Mouse (Mus musculus): ENCODE data around the gene Fam98b.

The Fam98b gene

DNA sequence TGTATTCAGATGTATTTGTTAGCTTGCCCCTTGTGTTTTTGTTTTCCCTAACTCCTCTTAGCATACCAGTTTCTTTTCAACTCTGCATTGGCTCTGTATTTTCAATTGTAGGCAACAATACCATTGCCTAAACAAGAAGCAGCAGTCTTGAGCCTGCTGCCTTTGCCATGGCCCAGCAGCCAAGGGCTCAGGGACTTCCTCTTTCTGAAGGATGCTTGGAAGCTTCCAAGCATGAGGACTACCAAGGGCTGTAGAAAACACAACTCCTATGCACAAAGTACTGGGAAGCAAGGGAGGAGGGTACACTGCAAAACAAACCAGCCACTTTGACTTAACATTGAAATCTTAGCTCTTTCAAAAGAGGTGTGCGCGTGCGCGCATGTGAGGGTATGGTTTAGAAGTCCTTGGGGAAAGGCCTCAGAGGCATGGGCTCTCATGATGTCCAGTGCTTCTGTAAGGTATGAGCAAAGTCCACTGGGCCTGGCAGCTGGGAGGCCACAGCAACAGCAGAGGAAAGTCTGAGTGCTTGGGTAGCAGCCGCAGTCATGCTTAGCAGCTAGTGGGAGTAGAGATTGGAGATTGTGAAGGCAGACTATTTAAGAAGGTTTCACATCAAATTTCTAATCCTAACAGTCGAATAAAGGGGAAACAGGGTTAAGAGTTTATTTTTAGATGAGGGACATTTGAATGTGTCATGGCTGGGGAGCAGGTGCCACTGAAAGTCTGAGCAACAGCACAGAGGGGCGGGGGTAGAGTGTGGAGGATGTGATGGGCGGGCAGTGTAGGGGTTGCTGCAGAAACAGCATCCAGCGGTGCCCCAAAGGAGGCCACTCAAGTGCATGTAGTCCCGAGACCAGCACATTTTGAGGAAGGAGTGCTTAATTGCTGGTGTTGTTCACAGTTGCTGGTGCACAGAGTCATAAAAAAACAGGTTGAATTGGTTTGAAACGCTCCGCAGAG is 54.1 kb downstream of the Fam98b start:
- no peak for DNase-seq (ENCODE audit: low spot score in 2 of 2)

DNA sequence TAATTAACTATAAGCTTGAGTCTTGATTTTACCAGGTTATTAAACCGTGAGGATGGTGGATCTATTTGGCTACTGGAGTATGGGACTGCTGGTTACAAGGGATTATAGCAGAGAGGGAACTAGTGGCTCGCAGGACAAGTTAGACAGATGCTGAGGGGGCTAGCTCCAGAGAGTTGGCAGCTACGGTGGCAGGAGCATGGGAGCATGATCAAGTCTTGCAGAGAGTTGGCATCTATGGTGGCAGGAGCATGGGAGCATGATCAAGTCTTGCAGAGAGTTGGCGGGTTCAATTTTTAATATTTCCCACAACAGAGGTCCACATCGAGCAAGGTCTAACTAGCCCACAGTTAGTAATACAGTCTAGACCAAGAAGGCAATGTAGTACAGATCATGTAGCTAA is 55.4 kb downstream of the Fam98b start:
- no peak for DNase-seq (ENCODE audit: low spot score in 2 of 2)

DNA sequence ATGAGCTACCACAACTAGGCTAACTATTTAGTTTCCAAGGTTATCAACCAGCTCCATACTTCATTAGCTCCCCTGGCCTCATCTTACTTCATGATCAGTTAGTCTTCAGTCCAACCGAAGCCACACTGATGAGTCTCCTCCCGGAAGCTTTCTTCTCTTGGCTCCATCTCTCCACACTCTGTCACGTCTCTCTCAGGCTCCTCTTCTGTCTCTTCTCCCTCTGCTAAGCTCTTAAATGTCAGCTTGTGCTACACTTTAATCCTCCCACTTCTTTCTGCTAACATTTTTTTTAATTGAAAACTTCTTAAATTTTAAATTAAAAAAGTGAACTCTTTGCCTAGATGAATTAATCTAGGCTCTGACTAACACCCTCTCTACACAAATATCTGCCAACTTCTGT is 58.4 kb downstream of the Fam98b start:
- DNase-seq (ENCODE audit: low spot score in 2 of 2) = no peak

DNA sequence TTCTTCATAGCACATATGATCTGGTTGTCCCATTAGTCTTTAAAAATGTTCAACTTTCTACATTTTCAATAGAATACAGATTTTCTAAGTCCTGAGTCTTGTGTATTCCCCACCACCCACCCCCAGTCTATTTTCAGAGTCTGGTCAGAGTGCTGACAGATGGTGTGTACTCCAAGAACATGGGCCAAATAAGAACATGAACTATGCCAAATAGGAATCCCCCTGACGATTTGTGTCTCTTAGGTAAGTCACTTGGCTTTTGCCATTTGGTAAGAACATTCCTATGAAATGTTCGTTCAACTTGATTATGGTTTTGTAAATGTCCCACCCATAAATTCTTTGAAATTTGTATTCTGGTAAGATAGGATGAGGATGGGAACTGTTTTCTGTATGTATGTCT is 59.5 kb downstream of the Fam98b start:
- DNase-seq (ENCODE audit: low spot score in 2 of 2) = no peak

DNA sequence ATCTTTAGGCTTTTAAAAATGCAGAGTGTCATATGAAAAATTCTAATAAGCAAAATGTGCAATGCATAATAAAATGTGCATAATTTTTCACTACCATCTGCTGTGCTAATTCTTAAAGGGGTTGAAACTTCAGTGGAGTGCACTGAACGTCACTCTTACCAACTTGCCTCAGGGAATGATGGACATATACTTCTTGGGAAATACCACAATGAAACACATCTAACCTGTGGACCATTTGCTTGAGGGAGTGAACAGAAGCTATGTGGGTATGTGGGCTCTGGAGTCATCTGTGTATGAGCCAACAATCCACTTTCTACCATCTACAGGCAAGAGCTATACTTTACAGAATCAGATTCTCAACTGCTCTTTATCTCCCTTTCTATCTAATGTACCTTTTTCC is 61.8 kb downstream of the Fam98b start:
- no peak for DNase-seq (ENCODE audit: low spot score in 2 of 2)

DNA sequence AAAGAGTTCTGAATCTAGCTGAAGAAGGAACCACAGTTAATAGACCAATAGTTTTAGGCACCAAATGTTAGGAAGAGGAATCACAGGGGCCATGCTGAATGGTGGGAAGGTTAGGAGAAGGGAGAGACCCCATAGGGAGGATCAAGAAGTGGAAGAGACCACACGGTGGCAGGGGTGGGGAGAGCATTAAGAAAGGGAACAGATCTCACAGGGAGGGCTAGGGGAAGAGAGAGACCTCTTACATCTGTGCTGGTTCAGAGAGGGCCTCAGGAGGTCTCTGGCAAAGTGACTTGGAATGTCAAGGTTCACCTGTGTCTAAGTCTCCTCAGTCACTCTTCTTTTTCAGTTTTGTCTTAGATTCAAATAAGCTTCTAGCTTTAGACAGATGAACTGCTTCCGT is 62.5 kb downstream of the Fam98b start:
- no peak for DNase-seq (ENCODE audit: low spot score in 2 of 2)

DNA sequence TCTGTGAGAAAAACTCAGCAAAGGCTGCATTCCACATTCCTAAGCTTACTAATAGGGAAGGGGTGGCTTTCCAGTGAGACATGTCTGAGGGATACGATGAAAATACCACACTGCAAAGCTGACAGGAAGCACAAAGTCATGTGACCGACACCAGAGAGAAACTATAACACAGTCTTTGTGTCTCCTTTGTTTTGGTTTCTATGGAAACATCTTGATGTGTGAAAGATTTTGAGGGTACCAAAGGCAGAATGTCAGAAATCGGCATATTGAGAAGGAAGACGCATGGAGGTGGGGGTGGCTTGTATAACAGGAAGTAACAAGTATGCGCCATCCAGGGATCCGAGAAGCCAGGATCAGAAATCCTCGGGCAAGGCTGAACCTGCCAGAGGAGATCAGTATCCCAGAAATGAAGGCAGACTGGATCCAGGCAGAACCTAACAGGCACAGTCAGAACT is 62.9 kb downstream of the Fam98b start:
- no peak for DNase-seq (ENCODE audit: low spot score in 2 of 2)

DNA sequence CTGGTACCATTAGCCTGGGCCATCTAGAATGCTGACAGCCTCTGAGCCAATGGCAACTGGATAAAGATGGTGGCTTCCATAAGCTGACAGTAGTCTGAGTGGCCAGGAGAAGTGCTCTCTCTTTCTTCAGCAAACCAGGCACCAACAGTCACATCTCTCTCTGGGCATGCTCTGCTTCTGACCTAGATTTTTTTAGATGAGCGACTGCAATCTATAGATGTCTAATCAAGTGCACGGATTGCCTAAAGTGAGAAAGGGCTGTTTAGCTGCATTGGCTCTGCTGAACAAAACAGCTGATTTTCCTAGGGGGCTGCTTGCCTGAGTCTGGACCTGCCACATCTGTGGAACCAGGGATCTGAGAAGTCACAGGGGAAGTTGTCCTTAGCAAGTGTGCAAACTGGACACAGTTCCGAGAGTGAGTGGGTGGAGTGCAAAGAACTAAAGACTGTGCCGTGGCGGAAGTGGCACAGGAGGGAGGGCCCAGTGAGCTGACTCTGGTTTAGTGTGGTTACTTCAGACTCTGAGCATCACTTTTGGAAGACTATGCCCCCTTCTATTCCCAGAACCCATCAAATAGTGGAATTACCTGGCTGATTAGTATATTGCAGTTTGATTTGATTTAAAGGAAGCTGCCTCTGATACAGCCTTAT is 64.2 kb downstream of the Fam98b start:
- DNase-seq (ENCODE audit: low spot score in 2 of 2) = no peak

DNA sequence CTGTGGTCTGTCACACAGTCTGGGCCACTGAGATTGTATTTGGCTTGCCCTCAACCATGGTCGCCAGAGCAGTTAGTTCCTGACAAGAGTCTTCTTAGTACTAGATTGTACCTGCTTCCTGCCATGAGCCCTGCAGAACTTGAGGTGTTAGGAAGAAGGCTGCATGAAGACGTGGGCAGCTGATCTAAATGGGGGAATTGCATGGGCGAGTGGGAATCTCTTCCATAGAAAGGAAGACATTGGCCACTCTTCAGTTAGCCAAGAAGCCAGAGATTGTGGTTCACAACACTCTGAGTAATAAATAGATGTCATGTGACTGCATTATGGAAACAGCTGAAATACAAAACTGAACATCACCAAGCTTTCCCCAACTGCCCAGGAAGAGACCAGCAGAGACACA is 69.5 kb downstream of the Fam98b start:
- DNase-seq (ENCODE audit: low spot score in 2 of 2) = no peak

Data from urinary bladder, postnatal 36 days (tissue).